8 mouse cellular contexts compared by ENCODE assay signal in the genomic region with DNA sequence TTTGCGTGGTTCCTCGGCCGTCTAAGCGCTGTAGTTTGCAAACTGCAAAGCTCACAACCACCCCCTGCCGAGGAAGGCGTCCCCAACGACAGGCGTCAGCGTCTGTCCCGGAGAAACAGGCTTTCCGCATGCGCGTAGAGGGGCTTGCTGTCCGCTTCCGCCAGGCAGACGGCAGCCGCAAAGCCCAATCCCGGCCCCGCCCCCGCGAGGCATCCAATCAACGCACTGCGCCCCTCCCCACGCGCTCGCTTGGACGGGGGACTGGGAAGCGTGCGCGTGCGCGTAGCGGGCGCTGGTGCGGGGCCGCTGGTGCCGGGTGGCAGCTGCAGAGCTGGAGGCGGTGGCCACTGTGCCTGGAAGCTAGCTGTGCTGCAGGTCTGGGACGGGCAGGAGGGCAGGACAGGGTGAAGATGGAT. TPM values are rescaled to one million over a fixed set of nuclear protein-coding genes. Genes with fewer than 3 reads are reported as not detected.
DNase-seq lines count a peak whose midpoint lies in the region; ATAC-seq and TF ChIP-seq lines count a peak whose summit lies in the region.

Tmem104 (plus strand) TSS at position 264 of the 416 bp plus-strand sequence.

- TF ChIP-seq EP300 in liver, embryonic 14.5 days (IDR thresholded peaks at IDR 0.05; ENCODE audit: low read depth) = no peak
- no peak for TF ChIP-seq EP300 in stomach, postnatal 0 days (optimal IDR thresholded peaks at IDR 0.05)

- 0 out of 2 replicates have a peak, but pooled peaks cover 9% of the 10 kb centered on the region for H3K36me3 ChIP-seq in heart, embryonic 14.5 days (ENCODE audit: control insufficient read depth, insufficient read depth, low read length)
- H3K36me3 ChIP-seq in liver, embryonic 14.5 days (replicated peaks; ENCODE audit: control insufficient read depth, insufficient read depth, low read depth) = no peaks in the 10 kb centered on the region
- no peaks in the 10 kb centered on the region for H3K36me3 ChIP-seq in neural tube, embryonic 11.5 days (ENCODE audit: control insufficient read depth, insufficient read depth, low read length)
- no peaks in the 10 kb centered on the region for H3K36me3 ChIP-seq in stomach, postnatal 0 days (ENCODE audit: control insufficient read depth, insufficient read depth, low read length)

- peaks cover 11 to 16% of the 10 kb centered on the region in 2 experiments for H3K4me1 ChIP-seq in heart, embryonic 14.5 days (ENCODE audit: control insufficient read depth in 2 of 2, insufficient read depth in 2 of 2, low read length in 2 of 2)
- H3K4me1 ChIP-seq in liver, embryonic 14.5 days (replicated peaks; ENCODE audit: control insufficient read depth in 2 of 2, insufficient read depth in 2 of 2, low read length in 1 of 2) = peaks cover 4 to 19% of the 10 kb centered on the region in 2 experiments; a peak in 3 of 4 replicates
- peaks cover 9% of the 10 kb centered on the region for H3K4me1 ChIP-seq in neural tube, embryonic 11.5 days (ENCODE audit: control insufficient read depth, insufficient read depth, low read length)
- peaks cover 3% of the 10 kb centered on the region; the same call in 1 of the 2 replicates for H3K4me1 ChIP-seq in stomach, postnatal 0 days (replicated peaks; ENCODE audit: control insufficient read depth, insufficient read depth)

- H3K9ac ChIP-seq in heart, embryonic 14.5 days (ENCODE audit: low read length) = peak within 1 kb of the TSS; percentile 86
- H3K9ac ChIP-seq in liver, embryonic 14.5 days (replicated peaks) = peak within 1 kb of the TSS; percentile 63
- peak within 1 kb of the TSS; percentile 65 for H3K9ac ChIP-seq in neural tube, embryonic 11.5 days (ENCODE audit: low read length)
- H3K9ac ChIP-seq in stomach, postnatal 0 days (ENCODE audit: low read length) = peak within 1 kb of the TSS; percentile 75

- ATAC-seq in CD4-positive, CD25-positive, alpha-beta regulatory T cell, adult 4 months = peak; percentile 84
- ATAC-seq in heart, embryonic 14.5 days (ENCODE audit: insufficient number of reproducible peaks, insufficient read depth, low FRiP score, low read depth) = peak; percentile 86
- ATAC-seq in liver, embryonic 14.5 days (ENCODE audit: insufficient read depth) = peak; percentile 91
- ATAC-seq in neural tube, embryonic 11.5 days (ENCODE audit: insufficient read depth, low FRiP score, low TSS enrichment) = peak; percentile 89
- ATAC-seq in stomach, postnatal 0 days (ENCODE audit: low FRiP score, low TSS enrichment) = peak; percentile 90

- peak; percentile 44; the same call in 1 of the 2 replicates for TF ChIP-seq CTCF in liver, embryonic 14.5 days (IDR thresholded peaks at IDR 0.05; ENCODE audit: low read depth)
- peak; percentile 58 for TF ChIP-seq CTCF in stomach, postnatal 0 days (IDR thresholded peaks at IDR 0.05; ENCODE audit: low read depth)

- peak within 1 kb of the TSS; percentile 66 to 75 for H3K27ac ChIP-seq in heart, embryonic 14.5 days (replicated peaks in 1 of 2; ENCODE audit: control insufficient read depth in 1 of 2, insufficient read depth in 1 of 2, low read depth in 2 of 2, low read length in 2 of 2)
- peak within 1 kb of the TSS; percentile 68 for H3K27ac ChIP-seq in liver, embryonic 14.5 days
- H3K27ac ChIP-seq in neural tube, embryonic 11.5 days (ENCODE audit: low read depth, low read length) = peak within 1 kb of the TSS; percentile 56; the same call in 1 of the 2 replicates
- H3K27ac ChIP-seq in stomach, postnatal 0 days (replicated peaks) = peak within 1 kb of the TSS; percentile 86

- peak within 1 kb of the TSS; percentile 67 to 71 for H3K4me3 ChIP-seq in heart, embryonic 14.5 days (ENCODE audit: control insufficient read depth in 1 of 2, insufficient read depth in 1 of 2, low read depth in 1 of 2, low read length in 2 of 2)
- H3K4me3 ChIP-seq in liver, embryonic 14.5 days (ENCODE audit: insufficient read depth in 1 of 2, low read depth in 2 of 2, low read length in 2 of 2) = peak within 1 kb of the TSS; percentile 59 to 79
- H3K4me3 ChIP-seq in neural tube, embryonic 11.5 days (ENCODE audit: low read depth, low read length) = peak within 1 kb of the TSS; percentile 54
- peak within 1 kb of the TSS; percentile 65 for H3K4me3 ChIP-seq in stomach, postnatal 0 days (ENCODE audit: low read depth, low read length)

- no peaks in the 10 kb centered on the region for H3K27me3 ChIP-seq in heart, embryonic 14.5 days (ENCODE audit: control insufficient read depth, insufficient read depth, low read length)
- no peaks in the 10 kb centered on the region for H3K27me3 ChIP-seq in liver, embryonic 14.5 days (ENCODE audit: control insufficient read depth, insufficient read depth, low read length)
- no peaks in the 10 kb centered on the region for H3K27me3 ChIP-seq in neural tube, embryonic 11.5 days (ENCODE audit: control insufficient read depth, insufficient read depth, low read length)
- H3K27me3 ChIP-seq in stomach, postnatal 0 days (ENCODE audit: control insufficient read depth, insufficient read depth, low read length) = no peaks in the 10 kb centered on the region

- peak within 1 kb of the TSS; percentile 94 for H3K4me2 ChIP-seq in heart, embryonic 14.5 days (ENCODE audit: low read length)
- H3K4me2 ChIP-seq in liver, embryonic 14.5 days (ENCODE audit: low read depth) = peak within 1 kb of the TSS; percentile 81
- H3K4me2 ChIP-seq in neural tube, embryonic 11.5 days (ENCODE audit: low read depth) = peak within 1 kb of the TSS; percentile 86
- peak within 1 kb of the TSS; percentile 93 for H3K4me2 ChIP-seq in stomach, postnatal 0 days (replicated peaks; ENCODE audit: low read depth)

- peak; percentile 83 for DNase-seq in c-Kit-negative CD71-positive TER-119-positive erythroid progenitor cells, embryonic 14.5 days (ENCODE audit: low read depth, low spot score)
- DNase-seq in fibroblast of lung, adult 2 months (ENCODE audit: low read depth) = peak; percentile 95
- peak; percentile 100 for DNase-seq in kidney, postnatal 14 days
- peak; percentile 92 to 93 (median 92) for DNase-seq in liver, embryonic 14.5 days (ENCODE audit: low read depth in 3 of 3, low spot score in 3 of 3)
- peak; percentile 99 for DNase-seq in neural tube, embryonic 11.5 days (ENCODE audit: low spot score)
- DNase-seq in stomach, postnatal 0 days (ENCODE audit: low spot score) = peak; percentile 99

- no peaks in the 10 kb centered on the region for H3K9me3 ChIP-seq in heart, embryonic 14.5 days (ENCODE audit: control insufficient read depth, low read length)
- no peaks in the 10 kb centered on the region for H3K9me3 ChIP-seq in liver, embryonic 14.5 days (ENCODE audit: control insufficient read depth, low read length)
- no peaks in the 10 kb centered on the region for H3K9me3 ChIP-seq in neural tube, embryonic 11.5 days (ENCODE audit: control insufficient read depth, low read length)
- no peaks in the 10 kb centered on the region for H3K9me3 ChIP-seq in stomach, postnatal 0 days (ENCODE audit: control insufficient read depth, low read length)

- WGBS in heart, embryonic 14.5 days = 1% methylated on average over 39 of the region's 39 CpGs
- under 1% methylated on average over 39 of the region's 39 CpGs for WGBS in liver, embryonic 14.5 days (ENCODE audit: insufficient replicate concordance)
- under 1% methylated on average over 39 of the region's 39 CpGs for WGBS in neural tube, embryonic 11.5 days
- WGBS in stomach, postnatal 0 days = under 1% methylated on average over 39 of the region's 39 CpGs

RNA-seq across cellular contexts. Expression of gene Tmem104, which starts in this region (rescaled TPM):
- 10 to 100 TPM in 1 of 2 experiments, 1 to 10 TPM in 1; 8.1 to 14.2 TPM for polyA plus RNA-seq in CD4-positive, CD25-positive, alpha-beta regulatory T cell, adult 4 months (2017; shearing (Covaris generic))
- 6.5 and 8.4 TPM in 2 replicates for polyA plus RNA-seq in heart, embryonic 14.5 days (2014; fragmentation: Nextera tagmentation; extraction: Ambion mirVana)
- polyA plus RNA-seq in liver, embryonic 14.5 days (2012; rRNA removed) = 1.7 and 2.1 TPM in 2 replicates
- 4.0 and 4.1 TPM in 2 replicates for polyA plus RNA-seq in liver, embryonic 14.5 days (2014; fragmentation: Nextera tagmentation; extraction: Ambion mirVana)
- polyA plus RNA-seq in neural tube, embryonic 11.5 days (2014; fragmentation: Nextera tagmentation; extraction: Ambion mirVana) = 8.8 and 11.0 TPM in 2 replicates
- polyA plus RNA-seq in stomach, postnatal 0 days (2015; fragmentation: Nextera tagmentation; extraction: Ambion mirVana) = 6.3 and 8.2 TPM in 2 replicates

Comparison
In these comparisons a context has a peak if more than half of its experiments do, and no peak if none do; other contexts are left out.
1. Peak in every context shown above with its lines: DNase-seq, ATAC-seq, H3K4me3 ChIP-seq and H3K27ac ChIP-seq.